Mouse (Mus musculus) kidney, embryonic 15.5 days (tissue): Measurements from ENCODE around the gene Otud7b. TPM values are rescaled to one million over a fixed set of nuclear protein-coding genes. Genes with fewer than 3 reads are reported as not detected.

ENCODE experiments used
- ATAC-seq: fragments of 200-750 bp; cut with Nextera tagmentation; replicated peaks from 2 replicates; pipeline ENCODE4 v1.8.0; 2017; ENCODE audit warnings: moderate TSS enrichment; ENCODE audit not compliant: low FRiP score
- H3K27ac ChIP-seq: fragments of 300-500 bp; sonication (generic); 2 replicates; pipeline ENCODE4 v1.5.1; 2015; ENCODE audit warnings: mild to moderate bottlenecking, inconsistent platforms
- H3K27me3 ChIP-seq: fragments of 300-500 bp; sonication (generic); 2 replicates; pipeline ENCODE4 v1.6.1; 2015; ENCODE audit warnings: inconsistent platforms
- H3K36me3 ChIP-seq: fragments of 300-500 bp; sonication (generic); 2 replicates; pipeline ENCODE4 v1.6.1; 2015; ENCODE audit warnings: inconsistent platforms
- H3K4me1 ChIP-seq: fragments of 300-500 bp; sonication (generic); 2 replicates; pipeline ENCODE4 v1.6.1; 2015; ENCODE audit warnings: inconsistent platforms
- H3K4me2 ChIP-seq: fragments of 300-500 bp; sonication (generic); 2 replicates; pipeline ENCODE4 v1.6.1; 2015; ENCODE audit warnings: moderate library complexity, mild to moderate bottlenecking, inconsistent platforms
- H3K4me3 ChIP-seq: fragments of 300-500 bp; sonication (generic); replicated peaks from 2 replicates; pipeline ENCODE4 v1.5.1; 2015; ENCODE audit warnings: mild to moderate bottlenecking, inconsistent platforms
- H3K9ac ChIP-seq: fragments of 300-500 bp; sonication (generic); 2 replicates; pipeline ENCODE4 v1.6.1; 2015; ENCODE audit warnings: mild to moderate bottlenecking, inconsistent platforms
- H3K9me3 ChIP-seq: fragments of 300-500 bp; sonication (generic); replicated peaks from 2 replicates; pipeline ENCODE4 v1.6.1; 2016; ENCODE audit warnings: inconsistent platforms
- WGBS: fragments of 180-500 bp; shearing (Covaris S2); methylation state at CpG from one replicate; pipeline ENCODE4 v1.1.7; 2015; ENCODE audit warnings: mixed read lengths; 5-methylcytosine and 5-hydroxymethylcytosine counted together
- polyA plus RNA-seq: library from polyadenylated mRNA; unstranded; fragments of >200 nt; fragmentation: Nextera tagmentation; extraction: Ambion mirVana; gene quantifications from 2 replicates; pipeline ENCODE4 v1.2.1, GENCODE M21; 2015

The Otud7b gene
- polyA plus RNA-seq, 1 experiment from 2014 or later: 21.0 TPM

GRCm38 (mm10) chr3:96106151-96106550, 1.8 kb downstream of the Otud7b start:
- Histone ChIP-seq H3K9me3 (no peaks in the 10 kb centered on the region), H3K27me3 (no peaks in the 10 kb centered on the region), H3K4me3 (0 out of 2 replicates have a peak overlapping the region, but pooled peaks have one; percentile 92), H3K4me2 (peak overlapping the region; percentile 63; the same call in 1 of the 2 replicates), H3K4me1 (peaks cover 29% of the 10 kb centered on the region), H3K9ac (no peak overlapping the region), H3K36me3 (peaks cover 5% of the 10 kb centered on the region; the same call in 1 of the 2 replicates), H3K27ac (no peak overlapping the region)
- no peak for ATAC-seq
- WGBS: 88% methylated on average over 4 of the region's 4 CpGs

- Histone ChIP-seq H3K27me3 (no peaks in the 10 kb centered on the region), H3K9ac (no peak overlapping the region), H3K4me2 (no peak overlapping the region), H3K27ac (no peak overlapping the region), H3K4me3 (no peak overlapping the region), H3K36me3 (peaks cover 5% of the 10 kb centered on the region; the same call in 1 of the 2 replicates), H3K4me1 (peaks cover 15% of the 10 kb centered on the region), H3K9me3 (no peaks in the 10 kb centered on the region)
- no peak for ATAC-seq
- WGBS: 92% methylated on average over 3 of the region's 3 CpGs
These were observed 4.0 kb downstream of the Otud7b start for GRCm38 (mm10) chr3:96108315-96108714.

GRCm38 (mm10) chr3:96113251-96113650, 8.9 kb downstream of the Otud7b start:
- Histone ChIP-seq H3K36me3 (peaks cover 5% of the 10 kb centered on the region; the same call in 1 of the 2 replicates), H3K4me1 (no peaks in the 10 kb centered on the region), H3K27me3 (no peaks in the 10 kb centered on the region), H3K9ac (no peak overlapping the region), H3K9me3 (no peaks in the 10 kb centered on the region), H3K4me3 (no peak overlapping the region), H3K4me2 (no peak overlapping the region), H3K27ac (no peak overlapping the region)
- WGBS: 57% methylated on average over 3 of the region's 3 CpGs
- no peak for ATAC-seq

- H3K4me2 ChIP-seq: no peak overlapping the region
- H3K9ac ChIP-seq: no peak overlapping the region
- H3K4me3 ChIP-seq: no peak overlapping the region
- WGBS: 83% methylated on average over 2 of the region's 2 CpGs
- H3K27ac ChIP-seq: no peak overlapping the region
- no peaks in the 10 kb centered on the region for H3K4me1 ChIP-seq
- H3K9me3 ChIP-seq: no peaks in the 10 kb centered on the region
- no peak for ATAC-seq
- no peaks in the 10 kb centered on the region for H3K27me3 ChIP-seq
- H3K36me3 ChIP-seq: no peaks in the 10 kb centered on the region
These were observed 13.8 kb downstream of the Otud7b start for GRCm38 (mm10) chr3:96118142-96118541.

- WGBS: 86% methylated on average over 2 of the region's 2 CpGs
- H3K27ac ChIP-seq: no peak overlapping the region
- H3K36me3 ChIP-seq: no peaks in the 10 kb centered on the region
- no peak overlapping the region for H3K4me2 ChIP-seq
- no peak for ATAC-seq
- H3K27me3 ChIP-seq: no peaks in the 10 kb centered on the region
- no peak overlapping the region for H3K4me3 ChIP-seq
- no peak overlapping the region for H3K9ac ChIP-seq
- no peaks in the 10 kb centered on the region for H3K9me3 ChIP-seq
- no peaks in the 10 kb centered on the region for H3K4me1 ChIP-seq
These were observed 14.4 kb downstream of the Otud7b start for GRCm38 (mm10) chr3:96118702-96119101.

GRCm38 (mm10) chr3:96124235-96124634, 19.9 kb downstream of the Otud7b start:
- Histone ChIP-seq H3K27ac (no peak overlapping the region), H3K27me3 (no peaks in the 10 kb centered on the region), H3K4me2 (no peak overlapping the region), H3K4me3 (no peak overlapping the region), H3K36me3 (no peaks in the 10 kb centered on the region), H3K4me1 (peaks cover 10% of the 10 kb centered on the region; the same call in 1 of the 2 replicates), H3K9ac (no peak overlapping the region), H3K9me3 (no peaks in the 10 kb centered on the region)
- no peak for ATAC-seq
- 88% methylated on average over 5 of the region's 5 CpGs for WGBS

GRCm38 (mm10) chr3:96128128-96128527, 23.8 kb downstream of the Otud7b start:
- Histone ChIP-seq H3K27ac (peak overlapping the region; percentile 27; the same call in 1 of the 2 replicates), H3K4me1 (peaks cover 12% of the 10 kb centered on the region; the same call in 1 of the 2 replicates), H3K9ac (no peak overlapping the region), H3K27me3 (no peaks in the 10 kb centered on the region), H3K36me3 (no peaks in the 10 kb centered on the region), H3K9me3 (no peaks in the 10 kb centered on the region), H3K4me3 (no peak overlapping the region), H3K4me2 (no peak overlapping the region)
- ATAC-seq: peak; percentile 77

- H3K9me3 ChIP-seq: no peaks in the 10 kb centered on the region
- H3K4me2 ChIP-seq: no peak overlapping the region
- peaks cover 20% of the 10 kb centered on the region; the same call in 1 of the 2 replicates for H3K4me1 ChIP-seq
- 91% methylated on average over 3 of the region's 3 CpGs for WGBS
- H3K4me3 ChIP-seq: no peak overlapping the region
- ATAC-seq: no peak
- H3K27ac ChIP-seq: no peak overlapping the region
- peaks cover 16% of the 10 kb centered on the region for H3K36me3 ChIP-seq
- H3K9ac ChIP-seq: no peak overlapping the region
- H3K27me3 ChIP-seq: no peaks in the 10 kb centered on the region
These were observed 28.2 kb downstream of the Otud7b start for GRCm38 (mm10) chr3:96132478-96132877.

GRCm38 (mm10) chr3:96133327-96133905, 29.1 kb downstream of the Otud7b start:
- H3K27ac ChIP-seq: no peak overlapping the region
- H3K9me3 ChIP-seq: no peaks in the 10 kb centered on the region
- ATAC-seq: no peak
- no peak overlapping the region for H3K4me2 ChIP-seq
- no peak overlapping the region for H3K9ac ChIP-seq
- H3K27me3 ChIP-seq: no peaks in the 10 kb centered on the region
- 61% methylated on average over 11 of the region's 11 CpGs for WGBS
- H3K4me3 ChIP-seq: no peak overlapping the region
- H3K36me3 ChIP-seq: peaks cover 20% of the 10 kb centered on the region
- peaks cover 16% of the 10 kb centered on the region; the same call in 1 of the 2 replicates for H3K4me1 ChIP-seq

GRCm38 (mm10) chr3:96135011-96135410, 30.7 kb downstream of the Otud7b start:
- H3K9ac ChIP-seq: no peak overlapping the region
- H3K4me2 ChIP-seq: no peak overlapping the region
- ATAC-seq: no peak
- H3K27me3 ChIP-seq: no peaks in the 10 kb centered on the region
- H3K36me3 ChIP-seq: peaks cover 32% of the 10 kb centered on the region
- H3K9me3 ChIP-seq: no peaks in the 10 kb centered on the region
- H3K4me1 ChIP-seq: 0 out of 2 replicates have a peak, but pooled peaks cover 9% of the 10 kb centered on the region
- H3K4me3 ChIP-seq: no peak overlapping the region
- WGBS: 65% methylated on average over 3 of the region's 3 CpGs
- no peak overlapping the region for H3K27ac ChIP-seq

GRCm38 (mm10) chr3:96147950-96148349, 43.6 kb downstream of the Otud7b start:
- no peak for ATAC-seq
- Histone ChIP-seq H3K9ac (no peak overlapping the region), H3K27ac (no peak overlapping the region)

GRCm38 (mm10) chr3:96151836-96152235, 47.5 kb downstream of the Otud7b start:
- Histone ChIP-seq H3K36me3 (peaks cover 72% of the 10 kb centered on the region), H3K9ac (no peak overlapping the region), H3K27ac (no peak overlapping the region), H3K4me1 (no peaks in the 10 kb centered on the region), H3K4me2 (no peak overlapping the region), H3K27me3 (no peaks in the 10 kb centered on the region), H3K9me3 (no peaks in the 10 kb centered on the region), H3K4me3 (no peak overlapping the region)
- ATAC-seq: no peak
- WGBS: 89% methylated on average over 7 of the region's 7 CpGs

More at GRCm38 (mm10) chr3:96147950-96148349, 43.6 kb downstream of the Otud7b start:
- Histone ChIP-seq H3K9me3 (no peaks in the 10 kb centered on the region), H3K27me3 (no peaks in the 10 kb centered on the region), H3K4me1 (no peaks in the 10 kb centered on the region), H3K4me3 (no peak overlapping the region), H3K4me2 (no peak overlapping the region), H3K36me3 (peaks cover 71% of the 10 kb centered on the region)
- WGBS: 21% methylated on average over 5 of the region's 5 CpGs

- no peak overlapping the region for H3K4me2 ChIP-seq
- H3K9me3 ChIP-seq: no peaks in the 10 kb centered on the region
- no peak overlapping the region for H3K4me3 ChIP-seq
- H3K27ac ChIP-seq: no peak overlapping the region
- peaks cover 72% of the 10 kb centered on the region for H3K36me3 ChIP-seq
- H3K4me1 ChIP-seq: no peaks in the 10 kb centered on the region
- H3K9ac ChIP-seq: no peak overlapping the region
- H3K27me3 ChIP-seq: no peaks in the 10 kb centered on the region
- ATAC-seq: no peak
- 94% methylated on average over 5 of the region's 5 CpGs for WGBS
These were observed 48.3 kb downstream of the Otud7b start for GRCm38 (mm10) chr3:96152611-96153010.
